Mouse (Mus musculus) limb, embryonic 15.5 days (tissue): Measurements from ENCODE around the gene Mgarp. TPM values are rescaled to one million over a fixed set of nuclear protein-coding genes. Genes with fewer than 3 reads are reported as not detected.
"Not testable (repeated sequence)": the region's sequence is repeated elsewhere in the genome, so short reads cannot be mapped to it uniquely, and the experiment has no call there.

Experiments used
- ATAC-seq: fragments of 200-750 bp; cut with Nextera tagmentation; 2 replicates; pipeline ENCODE4 v1.8.0; 2017; ENCODE audit warnings: low read depth, moderate TSS enrichment; ENCODE audit not compliant: insufficient number of reproducible peaks, low FRiP score, low TSS enrichment
- H3K27ac ChIP-seq: fragments of 300-500 bp; sonication (generic); 2 replicates; pipeline ENCODE4 v1.5.1; 2015; ENCODE audit warnings: moderate library complexity, mild to moderate bottlenecking, inconsistent platforms
- H3K27me3 ChIP-seq: fragments of 300-500 bp; sonication (generic); 2 replicates; pipeline ENCODE4 v1.6.1; 2015; ENCODE audit warnings: inconsistent platforms
- H3K36me3 ChIP-seq: fragments of 300-500 bp; sonication (generic); 2 replicates; pipeline ENCODE4 v1.6.1; 2015; ENCODE audit warnings: inconsistent platforms
- H3K4me1 ChIP-seq: fragments of 300-500 bp; sonication (generic); 2 replicates; pipeline ENCODE4 v1.6.1; 2015; ENCODE audit warnings: inconsistent platforms
- H3K4me2 ChIP-seq: fragments of 300-500 bp; sonication (generic); 2 replicates; pipeline ENCODE4 v1.6.1; 2015; ENCODE audit warnings: mild to moderate bottlenecking, inconsistent platforms
- H3K4me3 ChIP-seq: fragments of 300-500 bp; sonication (generic); 2 replicates; pipeline ENCODE4 v1.5.1; 2015; ENCODE audit warnings: mild to moderate bottlenecking, inconsistent platforms
- H3K9ac ChIP-seq: fragments of 300-500 bp; sonication (generic); 2 replicates; pipeline ENCODE4 v1.6.1; 2015; ENCODE audit warnings: inconsistent platforms
- H3K9me3 ChIP-seq: fragments of 300-500 bp; sonication (generic); 2 replicates; pipeline ENCODE4 v1.6.1; 2016; ENCODE audit warnings: inconsistent platforms
- WGBS: fragments of 180-500 bp; shearing (Covaris S2); methylation state at CpG from one replicate; pipeline ENCODE4 v1.1.7; 2015; 5-methylcytosine and 5-hydroxymethylcytosine counted together
- polyA plus RNA-seq: library from polyadenylated mRNA; unstranded; fragments of >200 nt; fragmentation: Nextera tagmentation; extraction: Ambion mirVana; gene quantifications from 2 replicates; pipeline ENCODE4 v1.2.1, GENCODE M21; 2015

Mgarp gene
- polyA plus RNA-seq, 1 experiment from 2014 or later: 6.7 TPM

GRCm38 (mm10) chr3:51344182-51344581 is 52.4 kb downstream of the Mgarp start:
- 83% methylated on average over 6 of the region's 6 CpGs for WGBS
- not testable (repeated sequence) for H3K9me3 ChIP-seq, H3K4me3 ChIP-seq, H3K4me2 ChIP-seq, H3K27ac ChIP-seq, H3K4me1 ChIP-seq, ATAC-seq, H3K36me3 ChIP-seq, H3K27me3 ChIP-seq, H3K9ac ChIP-seq

DNA sequence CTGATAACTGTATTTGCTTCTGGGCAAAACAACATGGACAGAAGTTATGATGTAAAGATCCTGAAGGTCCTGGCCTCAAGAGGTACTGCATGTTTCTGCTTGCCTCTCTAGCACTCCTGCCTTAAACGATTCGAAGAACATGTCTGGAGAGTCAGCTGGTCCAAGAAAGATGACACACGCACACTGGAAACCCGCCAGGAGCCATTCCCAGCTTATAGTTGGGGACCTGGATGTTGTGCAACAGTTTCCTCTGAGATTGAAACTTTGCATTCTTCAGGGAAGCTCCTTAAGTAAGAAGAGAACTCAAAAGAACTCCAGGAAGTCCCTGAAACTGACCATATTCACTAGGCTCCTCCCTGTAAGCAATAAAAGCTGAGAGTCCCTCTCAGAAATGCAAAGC is 53.3 kb downstream of the Mgarp start:
- H3K4me2 ChIP-seq: no peak overlapping the region
- H3K27ac ChIP-seq: no peak overlapping the region; the same call in 1 of the 2 replicates
- no peaks in the 10 kb centered on the region for H3K9me3 ChIP-seq
- H3K36me3 ChIP-seq: no peaks in the 10 kb centered on the region
- H3K27me3 ChIP-seq: no peaks in the 10 kb centered on the region
- no peak for ATAC-seq
- H3K4me1 ChIP-seq: peaks cover 5% of the 10 kb centered on the region
- H3K9ac ChIP-seq: no peak overlapping the region
- H3K4me3 ChIP-seq: no peak overlapping the region
- 67% methylated on average over 4 of the region's 4 CpGs for WGBS

- WGBS: 6% methylated on average over 9 of the region's 9 CpGs
- peak overlapping the region; percentile 88 for H3K4me2 ChIP-seq
- H3K27ac ChIP-seq: peak overlapping the region; percentile 94
- H3K27me3 ChIP-seq: no peaks in the 10 kb centered on the region
- H3K4me1 ChIP-seq: peaks cover 5% of the 10 kb centered on the region
- peak overlapping the region; percentile 75 for H3K4me3 ChIP-seq
- no peaks in the 10 kb centered on the region for H3K9me3 ChIP-seq
- no peaks in the 10 kb centered on the region for H3K36me3 ChIP-seq
- H3K9ac ChIP-seq: peak overlapping the region; percentile 57
- no peak for ATAC-seq
Observed at GRCm38 (mm10) chr3:51342152-51342551, 54.4 kb downstream of the Mgarp start.

DNA sequence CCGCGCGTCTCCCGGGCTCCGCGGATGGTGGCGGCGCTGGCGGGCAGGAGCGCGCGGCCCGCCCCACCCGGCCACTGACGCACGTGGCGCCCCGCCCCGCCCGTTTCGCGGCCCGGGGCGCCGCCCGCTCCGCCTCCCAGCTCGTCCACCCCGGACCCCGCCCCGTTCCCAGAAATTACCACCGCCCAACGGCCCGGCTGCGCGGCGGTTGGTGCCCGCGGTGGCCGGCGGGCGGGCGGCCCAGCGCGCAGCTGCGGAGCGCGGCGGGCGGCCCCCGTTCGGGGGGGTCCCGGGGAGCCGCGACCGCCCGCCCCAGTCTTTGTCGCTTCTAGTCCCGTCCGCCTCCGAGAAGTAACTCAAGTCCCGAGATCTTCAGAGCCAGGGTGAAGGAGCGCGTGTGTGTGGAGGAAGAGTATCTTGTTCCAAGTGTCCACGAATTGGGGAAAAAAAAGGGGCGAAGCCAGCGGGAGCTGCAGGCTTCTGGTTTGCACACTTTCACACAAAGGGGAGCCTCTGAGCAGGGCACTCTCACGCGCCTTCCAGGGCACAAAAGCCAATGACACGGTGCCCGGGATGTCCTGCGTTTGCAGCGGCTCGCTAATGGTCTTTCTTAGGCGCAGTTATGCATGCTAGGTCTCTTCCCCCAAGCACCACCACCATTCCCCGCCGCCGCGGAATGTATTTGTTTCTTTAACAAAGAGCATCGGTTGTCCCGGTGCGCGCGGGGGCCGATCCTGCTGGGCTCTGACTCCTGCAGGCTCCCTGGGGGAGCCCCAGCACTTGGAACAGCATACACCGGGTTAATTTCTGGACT is 55.1 kb downstream of the Mgarp start:
- peak overlapping the region; percentile 75 for H3K9ac ChIP-seq
- peaks cover 5% of the 10 kb centered on the region for H3K4me1 ChIP-seq
- WGBS: under 1% methylated on average over 74 of the region's 86 CpGs
- peak overlapping the region; percentile 88 for H3K4me2 ChIP-seq
- H3K4me3 ChIP-seq: peak overlapping the region; percentile 75
- peak overlapping the region; percentile 94 for H3K27ac ChIP-seq
- no peaks in the 10 kb centered on the region for H3K9me3 ChIP-seq
- peak; percentile 87 for ATAC-seq
- H3K36me3 ChIP-seq: no peaks in the 10 kb centered on the region
- H3K27me3 ChIP-seq: no peaks in the 10 kb centered on the region

- WGBS: under 1% methylated on average over 62 of the region's 87 CpGs
- ATAC-seq: peak; percentile 70
- peak within 1 kb of the TSS; percentile 94 for H3K27ac ChIP-seq
Observed at GRCm38 (mm10) chr3:51340552-51341267, 55.8 kb downstream of the Mgarp start, which contains the start of gene Elf2. Gene Elf2, minus strand, starts transcription at chr3:51340663.

GRCm38 (mm10) chr3:51339734-51340551 is 56.6 kb downstream of the Mgarp start:
- Histone ChIP-seq H3K4me3 (peak overlapping the region; percentile 75), H3K27me3 (no peaks in the 10 kb centered on the region), H3K9ac (peak overlapping the region; percentile 75), H3K4me1 (peaks cover 5% of the 10 kb centered on the region), H3K4me2 (peak overlapping the region; percentile 88), H3K27ac (peak overlapping the region; percentile 94), H3K36me3 (no peaks in the 10 kb centered on the region), H3K9me3 (no peaks in the 10 kb centered on the region)
- no peak; the same call in 1 of the 2 replicates for ATAC-seq
- WGBS: under 1% methylated on average over 99 of the region's 113 CpGs

More at GRCm38 (mm10) chr3:51340552-51341267, 55.8 kb downstream of the Mgarp start, which contains the start of gene Elf2:
- peak within 1 kb of the TSS; percentile 75 for H3K9ac ChIP-seq
- H3K4me1 ChIP-seq: peaks cover 5% of the 10 kb centered on the region
- no peaks in the 10 kb centered on the region for H3K36me3 ChIP-seq
- H3K4me2 ChIP-seq: peak within 1 kb of the TSS; percentile 88
- no peaks in the 10 kb centered on the region for H3K27me3 ChIP-seq
- H3K4me3 ChIP-seq: peak within 1 kb of the TSS; percentile 75
- no peaks in the 10 kb centered on the region for H3K9me3 ChIP-seq

GRCm38 (mm10) chr3:51339378-51339733 is 57.2 kb downstream of the Mgarp start:
- no peak for ATAC-seq
- Histone ChIP-seq H3K4me2 (peak overlapping the region; percentile 88), H3K9me3 (no peaks in the 10 kb centered on the region), H3K9ac (peak overlapping the region; percentile 75; the same call in 1 of the 2 replicates), H3K4me3 (peak overlapping the region; percentile 75), H3K4me1 (peaks cover 7% of the 10 kb centered on the region), H3K27ac (peak overlapping the region; percentile 94; the same call in 1 of the 2 replicates), H3K27me3 (no peaks in the 10 kb centered on the region), H3K36me3 (no peaks in the 10 kb centered on the region)
- WGBS: 3% methylated on average over 9 of the region's 9 CpGs

Other genes with a start within 250 kb of the Mgarp start
- gene Noct, start 172.3 kb downstream of the Mgarp start, polyA plus RNA-seq: 7.6 and 8.7 TPM in 2 replicates
- 46.6 and 74.3 TPM in 2 replicates for gene Elf2, start 56.1 kb downstream of the Mgarp start, polyA plus RNA-seq
- 577 and 625 TPM in 2 replicates for gene Ndufc1, start 12.2 kb upstream of the Mgarp start, polyA plus RNA-seq
- 41.1 and 46.5 TPM in 2 replicates for gene Naa15, start 18.4 kb upstream of the Mgarp start, polyA plus RNA-seq
- 29.5 and 29.7 TPM in 2 replicates for gene Rab33b, start 87.2 kb upstream of the Mgarp start, polyA plus RNA-seq
- gene Setd7, start 164.1 kb upstream of the Mgarp start, polyA plus RNA-seq: 4.2 and 4.4 TPM in 2 replicates